Mouse (Mus musculus): Measurements from ENCODE around the gene Cybrd1.
A peak's percentile ranks its signal among the peaks of the same experiment; 100 is the strongest.

Gene Cybrd1

GRCm38 (mm10) chr2:71123591-71123990 lies 5.9 kb downstream of the Cybrd1 start:
- DNase-seq (ENCODE audit: low spot score in 2 of 2): no peak

GRCm38 (mm10) chr2:71127779-71128534 lies 10.2 kb downstream of the Cybrd1 start:
- DNase-seq (ENCODE audit: low spot score in 2 of 2): no peak

- DNase-seq (ENCODE audit: low spot score in 2 of 2): no peak
Measured at GRCm38 (mm10) chr2:71130366-71130765, 12.6 kb downstream of the Cybrd1 start.

- DNase-seq (ENCODE audit: low spot score in 2 of 2): no peak
Measured at GRCm38 (mm10) chr2:71131866-71132496, 14.3 kb downstream of the Cybrd1 start.

GRCm38 (mm10) chr2:71134041-71134505 lies 16.4 kb downstream of the Cybrd1 start:
- DNase-seq (ENCODE audit: low spot score in 2 of 2): no peak

- DNase-seq (ENCODE audit: low spot score in 2 of 2): no peak
Measured at GRCm38 (mm10) chr2:71134836-71135235, 17.1 kb downstream of the Cybrd1 start.

DNA sequence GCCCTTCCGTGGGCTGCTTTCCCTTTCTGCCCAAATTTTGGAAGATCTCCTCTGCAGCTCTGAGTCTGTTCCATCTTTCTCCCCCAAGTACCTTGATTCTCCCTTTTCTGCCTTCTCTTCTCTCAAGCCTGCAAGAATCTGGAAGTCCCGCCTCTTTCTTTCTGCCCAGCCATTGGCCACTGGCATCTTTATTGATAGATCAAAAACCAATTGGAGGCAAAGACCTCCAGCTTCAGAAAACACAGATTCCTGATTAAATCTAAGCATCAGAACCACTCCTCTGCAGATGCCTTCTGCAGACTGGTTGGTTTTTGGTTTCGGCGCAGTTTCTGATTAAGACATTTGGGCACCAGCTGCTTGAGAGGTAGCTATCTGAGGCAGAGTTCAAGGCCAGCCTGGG lies 22.9 kb downstream of the Cybrd1 start:
- no peak for DNase-seq (ENCODE audit: low spot score in 2 of 2)

DNA sequence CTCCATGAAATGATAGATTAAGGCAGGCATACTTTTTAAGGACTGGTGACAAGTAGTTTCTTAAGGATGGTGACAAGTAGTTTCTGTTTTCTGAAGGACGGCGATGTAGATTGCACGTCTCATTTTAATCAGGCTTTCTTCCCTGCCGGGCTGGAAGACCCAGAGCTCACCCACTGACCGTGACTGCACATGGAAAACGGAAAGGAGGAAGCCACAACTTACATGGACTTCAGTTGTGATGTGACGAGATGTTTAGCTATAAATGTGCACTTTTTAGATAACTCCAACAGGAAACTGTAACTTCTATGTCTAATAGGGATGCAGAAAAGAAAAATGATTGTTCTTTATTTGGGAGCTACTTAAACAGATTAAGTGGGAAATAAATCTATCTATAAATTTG lies 24.7 kb downstream of the Cybrd1 start:
- no peak for DNase-seq (ENCODE audit: low spot score in 2 of 2)

- DNase-seq (ENCODE audit: low spot score in 2 of 2): no peak
Measured at GRCm38 (mm10) chr2:71145853-71146252, 28.1 kb downstream of the Cybrd1 start.

DNA sequence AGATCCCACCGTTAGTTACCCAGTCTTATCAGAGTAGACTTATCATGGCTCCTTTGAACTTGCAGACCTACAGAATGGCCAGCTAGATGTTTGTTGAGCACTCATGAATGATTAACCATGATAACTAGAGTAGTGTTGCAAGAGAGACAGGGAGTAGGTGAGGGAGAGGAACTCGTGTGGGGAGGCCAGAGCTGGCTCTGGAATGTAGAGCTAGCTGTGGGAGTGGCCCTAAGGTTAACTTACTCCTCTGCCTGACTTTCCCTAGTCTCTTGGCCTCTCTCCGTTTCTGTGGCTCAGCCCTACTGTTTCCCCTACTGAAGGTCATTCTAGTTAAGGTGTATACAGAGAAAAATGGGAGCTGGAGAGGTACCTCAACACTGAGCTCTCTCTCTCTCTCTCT lies 28.5 kb downstream of the Cybrd1 start:
- DNase-seq (ENCODE audit: low spot score in 2 of 2): no peak

DNA sequence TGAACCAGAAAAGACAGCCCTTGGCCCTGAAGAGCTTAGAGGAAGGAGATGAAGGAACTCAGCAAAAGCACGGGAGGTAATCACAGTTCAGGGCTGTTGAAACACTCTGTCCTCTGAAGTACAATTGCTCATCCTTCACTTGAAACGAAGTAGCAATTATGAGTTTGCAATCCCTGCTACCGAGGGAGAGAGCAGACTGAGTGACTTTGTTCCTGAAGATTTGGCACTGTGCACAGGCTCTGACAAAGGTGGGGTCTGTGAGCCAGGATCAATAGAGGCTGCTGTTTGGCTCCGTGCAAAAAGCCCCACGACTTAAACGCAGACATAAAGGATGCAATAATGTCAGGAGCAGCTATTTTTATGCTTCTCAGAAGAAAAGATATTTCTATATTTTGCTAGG lies 30.1 kb downstream of the Cybrd1 start:
- DNase-seq (ENCODE audit: low spot score in 2 of 2): no peak

DNA sequence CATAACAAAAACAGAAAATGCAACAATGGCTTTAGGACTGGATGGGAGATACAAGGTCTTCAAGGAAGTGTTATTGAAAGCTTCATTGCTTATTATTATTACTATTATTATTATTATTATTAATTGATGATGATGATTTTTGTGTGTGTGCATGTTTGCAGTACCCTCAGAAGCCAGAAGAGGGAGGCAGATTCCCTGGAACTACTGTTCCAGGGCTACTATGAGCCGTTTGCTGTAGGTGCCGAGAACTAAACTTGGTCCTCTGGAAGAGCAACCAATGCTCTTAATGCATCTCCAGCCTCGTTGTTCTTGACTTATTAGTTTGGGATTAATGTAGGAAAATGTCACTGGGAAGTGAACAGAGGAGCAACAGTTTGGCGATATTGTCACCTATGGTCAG lies 34.4 kb downstream of the Cybrd1 start:
- DNase-seq (ENCODE audit: low spot score in 2 of 2): no peak

DNA sequence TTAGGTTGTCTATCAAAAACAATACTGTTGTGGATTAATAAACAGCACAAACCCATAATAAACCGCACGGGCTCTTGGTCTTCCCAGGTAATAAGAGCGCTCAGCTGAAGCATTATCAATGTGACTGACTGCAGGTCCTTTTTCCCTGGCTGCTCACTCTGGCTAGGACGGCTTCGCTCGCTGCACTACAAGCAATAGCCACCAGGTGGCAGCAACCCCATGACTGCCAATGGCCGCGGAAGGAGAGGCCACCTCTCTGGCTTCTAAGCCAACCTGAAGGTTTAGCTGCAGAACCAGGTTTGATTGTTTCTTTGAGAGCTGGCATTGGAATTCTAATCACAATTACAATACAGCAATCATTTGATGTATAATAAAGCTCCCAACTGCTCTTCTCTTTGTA lies 37.8 kb downstream of the Cybrd1 start:
- DNase-seq (ENCODE audit: low spot score in 2 of 2): peak; percentile 68 to 90

GRCm38 (mm10) chr2:71156446-71156845 lies 38.7 kb downstream of the Cybrd1 start:
- no peak for DNase-seq (ENCODE audit: low spot score in 2 of 2)

- no peak for DNase-seq (ENCODE audit: low spot score in 2 of 2)
Measured at GRCm38 (mm10) chr2:71157881-71158280, 40.2 kb downstream of the Cybrd1 start.

GRCm38 (mm10) chr2:71159576-71160306 lies 42.0 kb downstream of the Cybrd1 start:
- DNase-seq (ENCODE audit: low spot score in 2 of 2): no peak

DNA sequence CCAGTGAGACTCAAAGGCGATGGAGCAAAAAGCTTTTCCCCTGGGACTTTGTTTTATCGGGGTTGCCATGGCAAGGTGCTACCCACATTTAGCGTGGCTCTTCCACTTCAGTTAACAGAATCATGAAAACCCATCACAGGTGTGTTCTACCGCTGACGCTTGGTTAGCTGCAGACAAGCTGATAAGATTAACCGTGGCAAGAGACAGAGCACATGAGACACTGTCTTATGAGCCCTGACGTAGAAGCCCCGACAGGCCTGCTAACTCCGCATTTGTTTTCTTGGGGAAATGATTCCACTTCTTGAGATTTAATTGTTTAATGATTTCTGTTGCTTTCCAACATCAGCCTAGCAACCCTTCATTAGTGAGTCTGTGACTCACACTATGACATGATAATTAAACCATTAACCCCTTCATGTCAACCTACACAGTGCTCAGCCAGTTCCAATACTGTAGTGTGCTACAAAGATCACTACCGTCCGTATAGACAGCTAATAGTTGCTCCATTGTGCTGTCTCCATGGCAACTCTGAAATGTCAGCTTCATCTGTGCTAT lies 42.7 kb downstream of the Cybrd1 start:
- no peak for DNase-seq (ENCODE audit: low spot score in 2 of 2)

DNA sequence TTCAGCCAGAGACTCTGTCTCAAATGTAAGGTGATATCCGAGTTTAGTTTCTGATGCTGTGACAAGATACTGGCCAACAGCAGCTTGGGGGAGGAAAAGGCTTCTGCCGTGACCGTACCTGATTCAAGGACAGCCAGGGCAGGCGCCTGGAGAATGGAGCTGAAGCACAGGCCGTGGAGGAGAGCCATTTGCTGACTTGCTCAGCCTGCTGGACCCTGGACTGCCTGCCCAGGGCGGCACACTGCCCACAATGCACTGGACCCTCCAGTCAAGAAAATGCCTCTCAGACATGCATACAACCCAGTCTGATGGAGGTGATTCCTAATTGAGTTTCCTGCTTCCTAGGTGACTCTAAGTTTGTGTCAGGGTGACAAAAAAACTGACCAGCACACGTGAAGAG lies 43.8 kb downstream of the Cybrd1 start:
- no peak for DNase-seq (ENCODE audit: low spot score in 2 of 2)

DNA sequence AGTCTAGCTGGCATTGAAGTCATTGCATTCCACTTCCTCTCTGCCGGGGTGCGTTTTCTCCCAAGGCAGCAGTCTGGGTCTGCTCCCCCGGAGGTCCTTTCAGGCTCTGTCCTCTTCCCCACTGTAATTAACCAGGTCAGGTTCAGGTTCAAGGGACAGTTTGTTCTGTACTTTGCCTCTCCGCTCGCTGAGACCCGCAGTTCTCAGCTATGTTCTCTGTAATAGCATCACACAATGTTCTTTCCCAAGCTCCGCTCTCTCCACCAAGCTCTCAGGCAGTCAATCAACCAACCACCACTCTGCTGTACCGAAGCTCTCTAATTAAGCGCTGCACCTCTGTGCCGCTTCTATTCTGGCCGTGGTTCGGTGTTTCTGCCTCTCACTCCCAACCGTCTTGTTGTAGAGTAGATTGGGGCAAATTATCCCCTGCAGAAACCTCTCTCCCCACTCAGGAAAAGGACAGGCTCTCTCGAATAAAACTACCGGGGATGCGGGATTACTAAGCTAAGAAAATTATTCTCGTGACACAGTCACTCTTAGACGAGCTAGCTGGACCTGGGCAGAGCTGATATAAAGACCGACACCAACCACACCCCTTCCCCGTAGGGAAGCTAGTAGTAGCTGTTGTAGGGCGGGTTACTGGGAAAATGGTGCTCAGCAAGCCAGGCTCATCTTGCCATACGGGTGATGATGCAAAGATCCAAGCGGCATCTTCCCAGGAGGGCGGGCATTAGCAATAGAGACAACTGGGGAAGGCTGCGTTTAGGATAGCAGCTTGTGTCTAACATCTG lies 45.3 kb downstream of the Cybrd1 start:
- DNase-seq (ENCODE audit: low spot score in 2 of 2): no peak

DNA sequence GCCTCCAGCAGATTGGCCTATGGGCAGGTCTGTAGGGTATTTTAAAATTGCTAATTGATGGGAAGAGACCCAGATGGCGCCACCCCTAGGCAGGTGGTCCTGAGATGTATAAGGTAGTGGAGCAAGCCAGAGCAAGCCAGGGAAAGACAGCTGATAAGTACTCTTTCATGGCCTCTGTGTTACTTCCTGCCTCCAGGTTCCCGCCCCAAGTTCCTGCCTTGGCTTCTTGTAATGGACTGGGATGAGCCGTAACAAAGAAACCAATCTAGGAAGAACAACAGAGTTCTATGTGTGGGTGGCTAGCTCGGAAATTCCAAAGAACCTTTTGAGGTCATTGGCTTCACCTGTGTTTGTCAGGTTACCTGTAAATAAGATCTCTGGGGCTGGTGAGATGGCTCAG lies 49.5 kb downstream of the Cybrd1 start:
- DNase-seq (ENCODE audit: low spot score in 2 of 2): no peak

- DNase-seq (ENCODE audit: low spot score in 2 of 2): no peak
Measured at GRCm38 (mm10) chr2:71168461-71169021, 50.8 kb downstream of the Cybrd1 start.
